8 mouse cellular contexts compared by ENCODE assay signal in the genomic region with DNA sequence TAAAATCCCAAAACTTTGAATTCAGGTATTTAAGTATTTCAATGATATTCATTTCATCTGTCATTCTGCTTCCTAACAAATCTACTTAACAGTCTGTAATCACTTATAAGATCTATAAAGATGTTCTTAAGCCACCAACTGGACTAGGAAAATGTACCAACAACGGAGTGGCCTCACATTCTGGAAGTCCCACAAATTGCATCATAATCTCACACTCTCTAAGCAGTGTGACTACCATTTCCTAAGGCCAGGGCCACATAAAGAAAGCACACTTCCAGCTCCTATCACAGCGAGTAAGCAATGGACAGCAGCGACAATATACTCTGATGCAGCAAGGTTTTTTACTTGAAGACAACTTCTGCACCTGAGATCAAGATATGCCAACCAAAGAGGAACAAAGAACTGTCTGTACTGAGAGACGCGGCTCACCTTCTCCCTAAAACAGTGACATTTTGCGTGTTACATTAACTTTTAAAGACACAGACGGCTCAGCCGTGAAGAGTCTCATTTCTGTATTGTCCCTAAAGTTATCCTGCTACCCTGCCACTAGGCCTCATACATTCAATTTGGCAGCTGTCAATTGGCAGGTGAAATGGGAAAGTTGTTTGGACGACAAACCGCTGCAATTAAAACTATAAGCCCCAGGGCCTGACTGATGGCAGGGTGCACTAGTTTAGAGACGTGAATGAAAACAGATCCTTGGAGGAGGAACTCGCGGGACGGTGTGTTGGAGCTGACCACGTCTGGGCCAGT. TPM values are rescaled to one million over a fixed set of nuclear protein-coding genes. Genes with fewer than 3 reads are reported as not detected.
DNase-seq lines count a peak whose midpoint lies in the region; ATAC-seq and TF ChIP-seq lines count a peak whose summit lies in the region.

No protein-coding gene starts in this region.

- DNase-seq in A20 (ENCODE audit: low read depth, low spot score): peak; percentile 53
- DNase-seq in forebrain, embryonic 10.5 days (ENCODE audit: extremely low spot score, low spot score): no peak
- DNase-seq in stomach, postnatal 0 days (ENCODE audit: low spot score): no peak
- no peak for DNase-seq in yolk sac, embryonic 10.5 days (ENCODE audit: low spot score)

- H3K4me3 ChIP-seq in erythroblast, embryonic 14.5 days (replicated peaks): peak overlapping the region; percentile 83
- peak overlapping the region; percentile 94 for H3K4me3 ChIP-seq in forebrain, embryonic 10.5 days
- H3K4me3 ChIP-seq in liver, embryonic 12.5 days: peak overlapping the region; percentile 86
- peak overlapping the region; percentile 90 for H3K4me3 ChIP-seq in stomach, postnatal 0 days (ENCODE audit: low read depth, low read length)

- ATAC-seq in erythroblast, adult 5-6 weeks (replicated peaks; ENCODE audit: low FRiP score, poor library complexity, severe bottlenecking): no peak
- ATAC-seq in liver, embryonic 12.5 days: no peak
- ATAC-seq in stomach, postnatal 0 days (ENCODE audit: low FRiP score, low TSS enrichment): no peak
- ATAC-seq in monocyte, adult 5-6 weeks (replicated peaks; ENCODE audit: insufficient number of reproducible peaks, low FRiP score, low TSS enrichment, poor library complexity, severe bottlenecking): no peak

- peak overlapping the region; percentile 91 for H3K27ac ChIP-seq in forebrain, embryonic 10.5 days
- H3K27ac ChIP-seq in liver, embryonic 12.5 days: peak overlapping the region; percentile 84; the same call in 1 of the 2 replicates
- H3K27ac ChIP-seq in stomach, postnatal 0 days (replicated peaks): peak overlapping the region; percentile 86

- H3K4me1 ChIP-seq in erythroblast, embryonic 14.5 days (ENCODE audit: control insufficient read depth): peaks cover 21% of the 10 kb centered on the region
- peaks cover 15% of the 10 kb centered on the region for H3K4me1 ChIP-seq in forebrain, embryonic 10.5 days
- peaks cover 23% of the 10 kb centered on the region for H3K4me1 ChIP-seq in liver, embryonic 12.5 days
- peaks cover 3% of the 10 kb centered on the region; the same call in 1 of the 2 replicates for H3K4me1 ChIP-seq in stomach, postnatal 0 days (replicated peaks; ENCODE audit: control insufficient read depth, insufficient read depth)

- no peaks in the 10 kb centered on the region for H3K9me3 ChIP-seq in erythroblast, embryonic 14.5 days (ENCODE audit: control insufficient read depth, low read length)
- no peaks in the 10 kb centered on the region for H3K9me3 ChIP-seq in forebrain, embryonic 10.5 days
- no peaks in the 10 kb centered on the region for H3K9me3 ChIP-seq in liver, embryonic 12.5 days (replicated peaks)
- H3K9me3 ChIP-seq in stomach, postnatal 0 days (ENCODE audit: control insufficient read depth, low read length): no peaks in the 10 kb centered on the region

- WGBS in forebrain, embryonic 10.5 days: 33% methylated on average over 15 of the region's 15 CpGs
- 18% methylated on average over 15 of the region's 15 CpGs for WGBS in liver, embryonic 12.5 days (ENCODE audit: insufficient replicate concordance)
- 23% methylated on average over 15 of the region's 15 CpGs for WGBS in stomach, postnatal 0 days

- peaks cover 24% of the 10 kb centered on the region for H3K36me3 ChIP-seq in erythroblast, embryonic 14.5 days (ENCODE audit: control insufficient read depth)
- peaks cover 24% of the 10 kb centered on the region for H3K36me3 ChIP-seq in forebrain, embryonic 10.5 days (replicated peaks)
- peaks cover 29% of the 10 kb centered on the region for H3K36me3 ChIP-seq in liver, embryonic 12.5 days
- no peaks in the 10 kb centered on the region for H3K36me3 ChIP-seq in stomach, postnatal 0 days (ENCODE audit: control insufficient read depth, insufficient read depth, low read length)

- no peaks in the 10 kb centered on the region for H3K27me3 ChIP-seq in erythroblast, embryonic 14.5 days (ENCODE audit: control insufficient read depth)
- H3K27me3 ChIP-seq in forebrain, embryonic 10.5 days (ENCODE audit: poor library complexity, severe bottlenecking): no peaks in the 10 kb centered on the region
- no peaks in the 10 kb centered on the region for H3K27me3 ChIP-seq in liver, embryonic 12.5 days (replicated peaks)
- no peaks in the 10 kb centered on the region for H3K27me3 ChIP-seq in stomach, postnatal 0 days (ENCODE audit: control insufficient read depth, insufficient read depth, low read length)

- no peak for TF ChIP-seq EP300 in stomach, postnatal 0 days (optimal IDR thresholded peaks at IDR 0.05)

- no peak for TF ChIP-seq CTCF in stomach, postnatal 0 days (IDR thresholded peaks at IDR 0.05; ENCODE audit: low read depth)

- H3K9ac ChIP-seq in liver, embryonic 12.5 days: peak overlapping the region; percentile 88
- H3K9ac ChIP-seq in stomach, postnatal 0 days (ENCODE audit: low read length): peak overlapping the region; percentile 94

- H3K4me2 ChIP-seq in liver, embryonic 12.5 days: peak overlapping the region; percentile 72
- peak overlapping the region; percentile 76 for H3K4me2 ChIP-seq in stomach, postnatal 0 days (replicated peaks; ENCODE audit: low read depth)

RNA-seq across cellular contexts. Expression of a gene that starts 0.9 kb away (rescaled TPM):
- polyA plus RNA-seq in erythroblast, embryonic 14.5 days (2012): 0.33 and 0.45 TPM in 2 replicates
- total RNA-seq in erythroblast, adult 5-6 weeks (2015; ENCODE audit: low replicate concordance): 31.5 and 37.2 TPM in 2 replicates
- total RNA-seq in erythroblast, adult 5-6 weeks (2017; ENCODE audit: low replicate concordance): 37.6 and 38.5 TPM in 2 replicates
- polyA plus RNA-seq in forebrain, embryonic 10.5 days (2016; fragmentation: Nextera tagmentation; extraction: Ambion mirVana): 136 and 137 TPM in 2 replicates
- polyA plus RNA-seq in liver, embryonic 12.5 days (2016; fragmentation: Nextera tagmentation; extraction: Ambion mirVana): 110 and 111 TPM in 2 replicates
- 108 and 112 TPM in 2 replicates for polyA plus RNA-seq in stomach, postnatal 0 days (2015; fragmentation: Nextera tagmentation; extraction: Ambion mirVana)
- 97.1 to 130 TPM (median 127 TPM) in 3 replicates for total RNA-seq in monocyte, adult 5-6 weeks (2017)

RNA-seq across cellular contexts. Expression of a gene that starts 40.3 kb away (rescaled TPM):
- polyA plus RNA-seq in erythroblast, embryonic 14.5 days (2012): 0.01 TPM in 1 of 2 replicates, not detected in the other
- total RNA-seq in erythroblast, adult 5-6 weeks (2015; ENCODE audit: low replicate concordance): not detected in 2 replicates
- total RNA-seq in erythroblast, adult 5-6 weeks (2017; ENCODE audit: low replicate concordance): 0.34 TPM in 1 of 2 replicates, not detected in the other
- polyA plus RNA-seq in forebrain, embryonic 10.5 days (2016; fragmentation: Nextera tagmentation; extraction: Ambion mirVana): not detected in 2 replicates
- polyA plus RNA-seq in liver, embryonic 12.5 days (2016; fragmentation: Nextera tagmentation; extraction: Ambion mirVana): not detected in 2 replicates
- polyA plus RNA-seq in stomach, postnatal 0 days (2015; fragmentation: Nextera tagmentation; extraction: Ambion mirVana): 0.40 and 0.42 TPM in 2 replicates
- 3.9 TPM in 1 of 3 replicates, not detected in the others for total RNA-seq in monocyte, adult 5-6 weeks (2017)

Comparison
In these comparisons a context has a peak if more than half of its experiments do, and no peak if none do; other contexts are left out.
1. RNA of a gene that starts 0.9 kb away (polyA plus RNA-seq): 136 to 137 TPM in forebrain, embryonic 10.5 days, 108 to 112 TPM in stomach, postnatal 0 days and 110 to 111 TPM in liver, embryonic 12.5 days; 0.33 to 0.45 TPM in erythroblast, embryonic 14.5 days; every median in the first group is over 10 times any median in the second.
2. Peak in every context shown above with its lines, with median percentiles within 50 percentile points of each other: H3K4me3 ChIP-seq and H3K27ac ChIP-seq.